Mouse (Mus musculus) cerebellum, adult 2 months (tissue): ENCODE results near the gene Rfc1. TPM values are rescaled to one million over a fixed set of nuclear protein-coding genes. Genes with fewer than 3 reads are reported as not detected.
A peak's percentile ranks its signal among the peaks of the same experiment; 100 is the strongest.

ENCODE experiments used
- DNase-seq, 2 experiments: peaks; one replicate each; pipeline ENCODE4 v3.0.0; 2021
- H3K27ac ChIP-seq: fragments of 200-500 bp; 2 replicates; pipeline ENCODE4 v1.5.1; 2012; ENCODE audit warnings: low read length, control low read depth, inconsistent platforms; ENCODE audit not compliant: insufficient read depth
- H3K27me3 ChIP-seq: fragments of 200-500 bp; 2 replicates; pipeline ENCODE4 v1.6.1; 2012; ENCODE audit warnings: inconsistent platforms, mild to moderate bottlenecking, low read length, moderate library complexity; ENCODE audit not compliant: control insufficient read depth, insufficient read depth
- H3K4me1 ChIP-seq: fragments of 200-500 bp; 2 replicates; pipeline ENCODE4 v1.6.1; 2011; ENCODE audit warnings: low read length; ENCODE audit not compliant: control insufficient read depth, insufficient read depth
- H3K4me3 ChIP-seq: fragments of 200-500 bp; replicated peaks from 2 replicates; pipeline ENCODE3; 2011; ENCODE audit warnings: mild to moderate bottlenecking, low read depth, low read length, control low read depth; ENCODE audit not compliant: insufficient read depth
- CTCF ChIP-seq: fragments of 200-500 bp; IDR thresholded peaks from 2 replicates; pipeline ENCODE4 v1.5.1; 2011; ENCODE audit warnings: low read depth, mild to moderate bottlenecking, control low read depth, low read length, moderate library complexity, borderline replicate concordance; ENCODE audit not compliant: insufficient read depth
- POLR2A ChIP-seq: fragments of 200-500 bp; IDR thresholded peaks from 2 replicates; pipeline ENCODE4 v1.6.1; 2011; ENCODE audit warnings: low read length, control low read depth, borderline replicate concordance; ENCODE audit not compliant: insufficient read depth
- WGBS: fragments of 180-500 bp; shearing (Covaris S2); methylation state at CpG from one replicate; pipeline ENCODE4 v1.1.7; 2018; 5-methylcytosine and 5-hydroxymethylcytosine counted together
- polyA plus RNA-seq: library from polyadenylated mRNA; depleted of rRNA; stranded (reverse); fragments of >200 nt; gene quantifications from 2 replicates; pipeline ENCODE4 v1.2.3, GENCODE M21; 2012

Rfc1 gene
- polyA plus RNA-seq, 1 experiment: 25.7 TPM

- no peak for DNase-seq
- Histone ChIP-seq H3K4me3 (no peak overlapping the region), H3K4me1 (no peaks in the 10 kb centered on the region), H3K27me3 (no peaks in the 10 kb centered on the region), H3K27ac (no peak overlapping the region)
- TF ChIP-seq POLR2A (no peak), CTCF (no peak)
- WGBS: 68% methylated on average over 10 of the region's 10 CpGs
Observed at GRCm38 (mm10) chr5:65350508-65350907, 15.0 kb upstream of the Rfc1 start.

GRCm38 (mm10) chr5:65348168-65348567 lies 12.7 kb upstream of the Rfc1 start, which contains the start of gene Klb:
Gene Klb, plus strand, starts transcription at chr5:65348314.
- WGBS: 63% methylated on average over 15 of the region's 15 CpGs
- Histone ChIP-seq H3K27ac (no peak within 1 kb of the TSS), H3K4me1 (no peaks in the 10 kb centered on the region), H3K4me3 (no peak within 1 kb of the TSS), H3K27me3 (no peaks in the 10 kb centered on the region)
- no peak for DNase-seq
- TF ChIP-seq POLR2A (no peak), CTCF (no peak)

- no peaks in the 10 kb centered on the region for H3K4me1 ChIP-seq
- no peak for TF ChIP-seq CTCF
- no peak for TF ChIP-seq POLR2A
- DNase-seq: no peak
- H3K4me3 ChIP-seq: no peak overlapping the region
- WGBS: 76% methylated on average over 4 of the region's 4 CpGs
- no peak overlapping the region for H3K27ac ChIP-seq
- no peaks in the 10 kb centered on the region for H3K27me3 ChIP-seq
Observed at GRCm38 (mm10) chr5:65340167-65340566, 4.7 kb upstream of the Rfc1 start.

- no peaks in the 10 kb centered on the region for H3K27me3 ChIP-seq
- H3K27ac ChIP-seq: no peak overlapping the region
- no peaks in the 10 kb centered on the region for H3K4me1 ChIP-seq
- no peak for TF ChIP-seq CTCF
- TF ChIP-seq POLR2A: no peak
- WGBS: 78% methylated on average over 6 of the region's 6 CpGs
- no peak for DNase-seq
- H3K4me3 ChIP-seq: no peak overlapping the region
Observed at GRCm38 (mm10) chr5:65338394-65338793, 2.9 kb upstream of the Rfc1 start.

- H3K27me3 ChIP-seq: no peaks in the 10 kb centered on the region
- H3K4me1 ChIP-seq: no peaks in the 10 kb centered on the region
- H3K4me3 ChIP-seq: peak overlapping the region; percentile 98
- no peak overlapping the region for H3K27ac ChIP-seq
- TF ChIP-seq POLR2A (no peak), CTCF (no peak)
- no peak for DNase-seq
- 15% methylated on average over 4 of the region's 4 CpGs for WGBS
Observed at GRCm38 (mm10) chr5:65336075-65336355, 545 bp upstream of the Rfc1 start.

GRCm38 (mm10) chr5:65334788-65335187 lies 682 bp downstream of the Rfc1 start:
- peak overlapping the region; percentile 98 for H3K4me3 ChIP-seq
- DNase-seq: no peak
- no peaks in the 10 kb centered on the region for H3K27me3 ChIP-seq
- no peaks in the 10 kb centered on the region for H3K4me1 ChIP-seq
- H3K27ac ChIP-seq: no peak overlapping the region
- 3% methylated on average over 8 of the region's 8 CpGs for WGBS
- no peak for TF ChIP-seq CTCF
- TF ChIP-seq POLR2A: no peak

- H3K27ac ChIP-seq: no peak overlapping the region
- DNase-seq: no peak
- H3K4me3 ChIP-seq: no peak overlapping the region
- WGBS: 78% methylated on average over 3 of the region's 3 CpGs
- TF ChIP-seq POLR2A (no peak), CTCF (no peak)
- H3K27me3 ChIP-seq: no peaks in the 10 kb centered on the region
- H3K4me1 ChIP-seq: no peaks in the 10 kb centered on the region
Observed at GRCm38 (mm10) chr5:65329971-65330370, 5.5 kb downstream of the Rfc1 start.

GRCm38 (mm10) chr5:65326212-65326611 lies 9.3 kb downstream of the Rfc1 start:
- Histone ChIP-seq H3K4me1 (no peaks in the 10 kb centered on the region; the same call in none of the 2 replicates), H3K27ac (no peak overlapping the region), H3K27me3 (no peaks in the 10 kb centered on the region), H3K4me3 (no peak overlapping the region)
- WGBS: 43% methylated on average over 5 of the region's 5 CpGs
- TF ChIP-seq CTCF: no peak
- no peak for TF ChIP-seq POLR2A
- DNase-seq: no peak
